Mouse (Mus musculus) right cerebral cortex, postnatal 25 days (tissue): ENCODE data around the gene Gm4869.

Experiments used
- DNase-seq: peaks from one replicate; pipeline ENCODE4 v3.0.0; 2022

Gm4869 gene

GRCm38 (mm10) chr5:140538111-140538683 is 92.8 kb downstream of the Gm4869 start:
- DNase-seq = no peak

- DNase-seq = peak; percentile 67
Measured at GRCm38 (mm10) chr5:140540106-140540505, 94.7 kb downstream of the Gm4869 start.

- DNase-seq = peak; percentile 58
Measured at GRCm38 (mm10) chr5:140542811-140543575, 97.5 kb downstream of the Gm4869 start.
